Mouse (Mus musculus) lung, postnatal 0 days (tissue): Measurements from ENCODE around the gene Mical2.

Source experiments
- CTCF ChIP-seq: IDR thresholded peaks from 2 replicates; pipeline ENCODE4 v1.5.1; 2016; ENCODE audit warnings: antibody characterized with exemption, mild to moderate bottlenecking
- EP300 ChIP-seq: IDR thresholded peaks from 2 replicates; pipeline ENCODE4 v1.6.1; 2016; ENCODE audit warnings: antibody characterized with exemption, mild to moderate bottlenecking, control low read depth

DNA sequence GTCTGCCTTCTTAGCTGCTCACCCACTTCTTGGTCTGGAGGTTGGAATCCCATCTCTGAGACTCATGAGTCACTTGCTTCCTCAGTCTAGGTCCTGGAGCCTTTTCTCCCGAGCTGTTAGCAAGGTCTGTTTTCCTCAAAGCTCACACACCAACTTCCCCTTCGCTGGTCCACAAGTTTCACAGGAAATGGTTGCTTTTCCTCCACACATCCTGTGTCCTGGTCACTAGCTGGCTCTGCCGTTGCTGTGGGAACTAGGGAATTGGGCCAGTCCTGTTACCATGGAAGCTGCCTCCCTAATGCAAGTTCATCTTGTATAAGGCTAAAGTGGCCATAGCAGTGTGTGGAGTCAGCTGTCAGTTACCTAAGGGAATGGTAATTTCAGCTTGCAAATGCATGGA lies 12.2 kb downstream of the Mical2 start:
- TF ChIP-seq CTCF (no peak), EP300 (peak; percentile 57; the same call in 1 of the 2 replicates)
